Mouse (Mus musculus) heart, adult 8-10 months (tissue): ENCODE results near the gene Gm47283. TPM values are rescaled to one million over a fixed set of nuclear protein-coding genes. Genes with fewer than 3 reads are reported as not detected.

ENCODE experiments used
- total RNA-seq, 4 experiments: library from RNA; stranded (reverse); gene quantifications; 2 replicates each; pipeline ENCODE4 v1.2.4; 2022

Gm47283 gene
- total RNA-seq, 4 experiments from 2014 or later = not detected

Other genes starting within 250 kb of the Gm47283 start
- not detected for gene Gm21860, start 29.9 kb upstream of the Gm47283 start, total RNA-seq
- gene Gm21748, start 54.4 kb downstream of the Gm47283 start, total RNA-seq = not detected